Mouse (Mus musculus) embryonic facial prominence, embryonic 15.5 days (tissue): Measurements from ENCODE around the gene Tmem182. TPM values are rescaled to one million over a fixed set of nuclear protein-coding genes. Genes with fewer than 3 reads are reported as not detected.

Source experiments
- ATAC-seq: fragments of 200-750 bp; cut with Nextera tagmentation; 2 replicates; pipeline ENCODE4 v1.8.0; 2017; ENCODE audit warnings: low read depth, moderate TSS enrichment; ENCODE audit not compliant: insufficient number of reproducible peaks, low FRiP score, low TSS enrichment
- H3K27ac ChIP-seq: fragments of 300-500 bp; sonication (generic); replicated peaks from 2 replicates; pipeline ENCODE4 v1.5.1; 2015; ENCODE audit warnings: mild to moderate bottlenecking, inconsistent platforms
- H3K27me3 ChIP-seq: fragments of 300-500 bp; sonication (generic); 2 replicates; pipeline ENCODE4 v1.6.1; 2015; ENCODE audit warnings: inconsistent platforms
- H3K36me3 ChIP-seq: fragments of 300-500 bp; sonication (generic); 2 replicates; pipeline ENCODE4 v1.6.1; 2015; ENCODE audit warnings: mild to moderate bottlenecking, inconsistent platforms
- H3K4me1 ChIP-seq: fragments of 300-500 bp; sonication (generic); 2 replicates; pipeline ENCODE4 v1.6.1; 2015; ENCODE audit warnings: inconsistent platforms
- H3K4me2 ChIP-seq: fragments of 300-500 bp; sonication (generic); replicated peaks from 2 replicates; pipeline ENCODE4 v1.6.1; 2015; ENCODE audit warnings: mild to moderate bottlenecking, inconsistent platforms
- H3K4me3 ChIP-seq: fragments of 300-500 bp; sonication (generic); replicated peaks from 2 replicates; pipeline ENCODE4 v1.5.1; 2015; ENCODE audit warnings: mild to moderate bottlenecking, inconsistent platforms
- H3K9ac ChIP-seq: fragments of 300-500 bp; sonication (generic); 2 replicates; pipeline ENCODE4 v1.6.1; 2015; ENCODE audit warnings: inconsistent platforms
- H3K9me3 ChIP-seq: fragments of 300-500 bp; sonication (generic); replicated peaks from 2 replicates; pipeline ENCODE4 v1.6.1; 2016; ENCODE audit warnings: inconsistent platforms
- WGBS: fragments of 180-500 bp; shearing (Covaris S2); methylation state at CpG from one replicate; pipeline ENCODE4 v1.1.7; 2015; 5-methylcytosine and 5-hydroxymethylcytosine counted together
- polyA plus RNA-seq: library from polyadenylated mRNA; unstranded; fragments of >200 nt; fragmentation: Nextera tagmentation; extraction: Ambion mirVana; gene quantifications from 2 replicates; pipeline ENCODE4 v1.2.1, GENCODE M21; 2015

The Tmem182 gene
- polyA plus RNA-seq, 1 experiment from 2014 or later: 3.6 TPM

GRCm38 (mm10) chr1:40873760-40874455 is 68.5 kb downstream of the Tmem182 start:
- Histone ChIP-seq H3K27me3 (no peaks in the 10 kb centered on the region), H3K9me3 (no peaks in the 10 kb centered on the region), H3K27ac (no peak overlapping the region), H3K9ac (no peak overlapping the region), H3K4me2 (no peak overlapping the region), H3K4me3 (no peak overlapping the region), H3K4me1 (peaks cover 4% of the 10 kb centered on the region; the same call in 1 of the 2 replicates), H3K36me3 (no peaks in the 10 kb centered on the region)
- 51% methylated on average over 10 of the region's 10 CpGs for WGBS
- ATAC-seq: no peak

- peaks cover 4% of the 10 kb centered on the region; the same call in 1 of the 2 replicates for H3K4me1 ChIP-seq
- no peaks in the 10 kb centered on the region for H3K36me3 ChIP-seq
- 69% methylated on average over 26 of the region's 26 CpGs for WGBS
- H3K4me3 ChIP-seq: no peak overlapping the region
- no peak overlapping the region for H3K4me2 ChIP-seq
- no peak overlapping the region for H3K9ac ChIP-seq
- ATAC-seq: no peak
- no peaks in the 10 kb centered on the region for H3K27me3 ChIP-seq
- no peaks in the 10 kb centered on the region for H3K9me3 ChIP-seq
- H3K27ac ChIP-seq: no peak overlapping the region
Observed at GRCm38 (mm10) chr1:40874456-40875375, 69.3 kb downstream of the Tmem182 start.

GRCm38 (mm10) chr1:40879051-40879450 is 73.7 kb downstream of the Tmem182 start:
- no peak for ATAC-seq
- no peak overlapping the region for H3K27ac ChIP-seq
- H3K4me2 ChIP-seq: no peak overlapping the region
- 12% methylated on average over 9 of the region's 9 CpGs for WGBS
- no peak overlapping the region for H3K9ac ChIP-seq
- H3K27me3 ChIP-seq: no peaks in the 10 kb centered on the region
- H3K36me3 ChIP-seq: no peaks in the 10 kb centered on the region
- H3K4me1 ChIP-seq: peaks cover 4% of the 10 kb centered on the region; the same call in 1 of the 2 replicates
- H3K9me3 ChIP-seq: no peaks in the 10 kb centered on the region
- H3K4me3 ChIP-seq: no peak overlapping the region

- Histone ChIP-seq H3K4me3 (no peak overlapping the region), H3K27me3 (no peaks in the 10 kb centered on the region), H3K4me2 (no peak overlapping the region), H3K9ac (no peak overlapping the region), H3K27ac (no peak overlapping the region), H3K36me3 (no peaks in the 10 kb centered on the region), H3K4me1 (no peaks in the 10 kb centered on the region), H3K9me3 (no peaks in the 10 kb centered on the region)
- no peak for ATAC-seq
- WGBS: 76% methylated on average over 6 of the region's 6 CpGs
Observed at GRCm38 (mm10) chr1:40879526-40879925, 74.1 kb downstream of the Tmem182 start.

GRCm38 (mm10) chr1:40880527-40880926 is 75.1 kb downstream of the Tmem182 start:
- H3K9ac ChIP-seq: no peak overlapping the region
- no peak for ATAC-seq
- 45% methylated on average over 2 of the region's 2 CpGs for WGBS
- no peaks in the 10 kb centered on the region for H3K36me3 ChIP-seq
- no peaks in the 10 kb centered on the region for H3K4me1 ChIP-seq
- no peak overlapping the region for H3K4me2 ChIP-seq
- H3K27ac ChIP-seq: no peak overlapping the region
- no peak overlapping the region for H3K4me3 ChIP-seq
- no peaks in the 10 kb centered on the region for H3K27me3 ChIP-seq
- no peaks in the 10 kb centered on the region for H3K9me3 ChIP-seq

- Histone ChIP-seq H3K4me1 (no peaks in the 10 kb centered on the region), H3K27ac (no peak overlapping the region), H3K9me3 (no peaks in the 10 kb centered on the region), H3K4me2 (no peak overlapping the region), H3K9ac (no peak overlapping the region), H3K36me3 (no peaks in the 10 kb centered on the region), H3K27me3 (no peaks in the 10 kb centered on the region), H3K4me3 (no peak overlapping the region)
- no peak for ATAC-seq
- WGBS: 76% methylated on average over 2 of the region's 2 CpGs
Observed at GRCm38 (mm10) chr1:40883856-40884255, 78.5 kb downstream of the Tmem182 start.

GRCm38 (mm10) chr1:40884943-40885342 is 79.5 kb downstream of the Tmem182 start:
- Histone ChIP-seq H3K27me3 (no peaks in the 10 kb centered on the region), H3K4me2 (no peak overlapping the region), H3K4me3 (no peak overlapping the region), H3K36me3 (no peaks in the 10 kb centered on the region), H3K9me3 (no peaks in the 10 kb centered on the region), H3K9ac (no peak overlapping the region), H3K4me1 (0 out of 2 replicates have a peak, but pooled peaks cover under 1% of the 10 kb centered on the region), H3K27ac (no peak overlapping the region)
- 79% methylated on average over 6 of the region's 6 CpGs for WGBS
- no peak for ATAC-seq

- Histone ChIP-seq H3K4me2 (no peak overlapping the region; the same call in 1 of the 2 replicates), H3K36me3 (no peaks in the 10 kb centered on the region), H3K27me3 (no peaks in the 10 kb centered on the region), H3K4me3 (no peak overlapping the region), H3K27ac (no peak overlapping the region), H3K4me1 (peaks cover 11% of the 10 kb centered on the region; the same call in 1 of the 2 replicates), H3K9me3 (no peaks in the 10 kb centered on the region), H3K9ac (no peak overlapping the region)
- WGBS: 31% methylated on average over 12 of the region's 12 CpGs
- ATAC-seq: no peak
Observed at GRCm38 (mm10) chr1:40887673-40888072, 82.3 kb downstream of the Tmem182 start.

- WGBS: 91% methylated on average over 8 of the region's 8 CpGs
Observed at GRCm38 (mm10) chr1:40888396-40889040, 83.1 kb downstream of the Tmem182 start.

GRCm38 (mm10) chr1:40889617-40890016 is 84.2 kb downstream of the Tmem182 start:
- Histone ChIP-seq H3K9me3 (no peaks in the 10 kb centered on the region), H3K4me1 (peaks cover 11% of the 10 kb centered on the region; the same call in 1 of the 2 replicates), H3K9ac (no peak overlapping the region), H3K36me3 (no peaks in the 10 kb centered on the region), H3K27me3 (no peaks in the 10 kb centered on the region), H3K4me3 (no peak overlapping the region), H3K27ac (no peak overlapping the region), H3K4me2 (no peak overlapping the region)
- no peak for ATAC-seq
- WGBS: 69% methylated on average over 14 of the region's 14 CpGs

More at GRCm38 (mm10) chr1:40888396-40889040, 83.1 kb downstream of the Tmem182 start:
- Histone ChIP-seq H3K4me2 (no peak overlapping the region), H3K36me3 (no peaks in the 10 kb centered on the region), H3K27me3 (no peaks in the 10 kb centered on the region), H3K27ac (no peak overlapping the region), H3K4me3 (no peak overlapping the region), H3K4me1 (peaks cover 11% of the 10 kb centered on the region; the same call in 1 of the 2 replicates), H3K9me3 (no peaks in the 10 kb centered on the region), H3K9ac (no peak overlapping the region)
- ATAC-seq: no peak

GRCm38 (mm10) chr1:40890246-40890645 is 84.8 kb downstream of the Tmem182 start:
- no peak for ATAC-seq
- WGBS: 22% methylated on average over 8 of the region's 8 CpGs
- H3K9me3 ChIP-seq: no peaks in the 10 kb centered on the region
- no peak overlapping the region for H3K9ac ChIP-seq
- H3K27ac ChIP-seq: no peak overlapping the region; the same call in 1 of the 2 replicates
- no peak overlapping the region for H3K4me3 ChIP-seq
- H3K4me2 ChIP-seq: no peak overlapping the region
- no peaks in the 10 kb centered on the region for H3K27me3 ChIP-seq
- no peaks in the 10 kb centered on the region for H3K36me3 ChIP-seq
- H3K4me1 ChIP-seq: peaks cover 11% of the 10 kb centered on the region; the same call in 1 of the 2 replicates
